Mouse (Mus musculus) hindbrain, embryonic 16.5 days (tissue): Measurements from ENCODE around the gene Ppan. TPM values are rescaled to one million over a fixed set of nuclear protein-coding genes. Genes with fewer than 3 reads are reported as not detected.

Experiments used
- ATAC-seq: fragments of 200-750 bp; cut with Nextera tagmentation; 2 replicates; pipeline ENCODE4 v1.8.0; 2017; ENCODE audit warnings: moderate TSS enrichment, moderate library complexity
- H3K27ac ChIP-seq: fragments of 300-500 bp; sonication (generic); 2 replicates; pipeline ENCODE4 v1.5.1; 2014; ENCODE audit warnings: low read depth, mild to moderate bottlenecking, control low read depth, low read length, moderate library complexity
- H3K27me3 ChIP-seq: fragments of 300-500 bp; sonication (generic); replicated peaks from 2 replicates; pipeline ENCODE4 v1.6.1; 2014; ENCODE audit warnings: low read length; ENCODE audit not compliant: control insufficient read depth, insufficient read depth
- H3K36me3 ChIP-seq: fragments of 300-500 bp; sonication (generic); 2 replicates; pipeline ENCODE4 v1.6.1; 2014; ENCODE audit warnings: mild to moderate bottlenecking, low read length, moderate library complexity, mixed read lengths; ENCODE audit not compliant: control insufficient read depth, insufficient read depth
- H3K4me1 ChIP-seq: fragments of 300-500 bp; sonication (generic); 2 replicates; pipeline ENCODE4 v1.6.1; 2014; ENCODE audit warnings: low read depth, low read length; ENCODE audit not compliant: control insufficient read depth, insufficient read depth
- H3K4me2 ChIP-seq: fragments of 300-500 bp; sonication (generic); 2 replicates; pipeline ENCODE4 v1.6.1; 2014; ENCODE audit warnings: mild to moderate bottlenecking, low read length, control low read depth, moderate library complexity
- H3K4me3 ChIP-seq: fragments of 300-500 bp; sonication (generic); 2 replicates; pipeline ENCODE4 v1.5.1; 2014; ENCODE audit warnings: mild to moderate bottlenecking, low read length, control low read depth, moderate library complexity
- H3K9ac ChIP-seq: fragments of 300-500 bp; sonication (generic); 2 replicates; pipeline ENCODE4 v1.6.1; 2014; ENCODE audit warnings: low read depth, mild to moderate bottlenecking, control low read depth, low read length, moderate library complexity
- H3K9me3 ChIP-seq: fragments of 300-500 bp; sonication (generic); 2 replicates; pipeline ENCODE4 v1.6.1; 2014; ENCODE audit warnings: mild to moderate bottlenecking, low read length, moderate library complexity; ENCODE audit not compliant: control insufficient read depth
- WGBS: fragments of 180-500 bp; shearing (Covaris S2); extraction: QIAGEN DNeasy Blood & Tissue Kit; methylation state at CpG from one replicate; pipeline ENCODE4 v1.1.7; 2014; 5-methylcytosine and 5-hydroxymethylcytosine counted together
- polyA plus RNA-seq: library from polyadenylated mRNA; unstranded; fragments of >200 nt; fragmentation: Nextera tagmentation; extraction: Ambion mirVana; gene quantifications from 2 replicates; pipeline ENCODE4 v1.2.1, GENCODE M21; 2015

Ppan gene
- polyA plus RNA-seq = 44.4 and 48.0 TPM in 2 replicates

DNA sequence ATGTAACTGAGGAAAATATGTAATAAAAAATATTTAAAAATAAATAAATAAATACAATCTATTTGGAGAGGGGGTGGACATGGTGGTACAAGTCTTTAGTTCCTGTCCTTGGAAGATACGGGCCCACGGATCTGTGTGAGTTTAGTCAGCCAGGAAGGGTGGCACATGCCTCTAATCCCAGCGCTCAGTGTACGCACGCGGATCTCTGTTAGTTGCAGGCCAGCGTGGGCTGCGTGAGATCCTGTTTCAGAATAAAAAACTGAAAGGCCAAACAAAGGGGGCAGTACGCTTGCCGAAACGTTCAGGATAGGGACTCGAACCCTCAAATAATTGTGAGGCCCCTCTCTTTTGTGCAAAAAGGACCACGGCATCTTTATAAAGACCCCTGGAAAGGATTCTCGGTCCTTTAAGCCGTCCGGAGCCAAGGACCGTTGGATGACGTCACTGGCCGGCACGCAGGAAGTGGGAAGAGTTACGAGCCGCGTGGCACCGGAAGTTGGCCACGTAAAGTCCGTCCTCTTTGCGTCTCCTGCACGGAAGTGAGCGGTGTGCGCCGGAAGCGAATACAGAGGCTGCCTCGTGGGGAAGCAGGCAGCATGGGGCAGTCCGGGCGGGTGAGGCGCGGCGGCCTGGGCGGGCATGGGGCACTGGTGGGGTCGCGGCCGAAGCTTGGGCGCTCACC is at the start of gene Ppan:
Gene Ppan, plus strand, starts transcription at position 472 of the 682 bp plus-strand sequence.
- peak within 1 kb of the TSS; percentile 75 for H3K4me2 ChIP-seq
- peak; percentile 97 for ATAC-seq
- peaks cover 28% of the 10 kb centered on the region for H3K36me3 ChIP-seq
- no peaks in the 10 kb centered on the region for H3K27me3 ChIP-seq
- peak within 1 kb of the TSS; percentile 94 for H3K4me3 ChIP-seq
- H3K9ac ChIP-seq = peak within 1 kb of the TSS; percentile 85
- peaks cover 11% of the 10 kb centered on the region for H3K4me1 ChIP-seq
- H3K27ac ChIP-seq = peak within 1 kb of the TSS; percentile 81
- H3K9me3 ChIP-seq = no peaks in the 10 kb centered on the region
- under 1% methylated on average over 40 of the region's 43 CpGs for WGBS

- Histone ChIP-seq H3K27me3 (no peaks in the 10 kb centered on the region), H3K4me3 (no peak overlapping the region), H3K9ac (no peak overlapping the region), H3K9me3 (no peaks in the 10 kb centered on the region), H3K4me1 (no peaks in the 10 kb centered on the region), H3K36me3 (no peaks in the 10 kb centered on the region), H3K27ac (no peak overlapping the region), H3K4me2 (no peak overlapping the region)
- WGBS = 48% methylated on average over 6 of the region's 6 CpGs
- ATAC-seq = no peak
These were observed 49.0 kb upstream of the Ppan start for GRCm38 (mm10) chr9:20838931-20839330.

DNA sequence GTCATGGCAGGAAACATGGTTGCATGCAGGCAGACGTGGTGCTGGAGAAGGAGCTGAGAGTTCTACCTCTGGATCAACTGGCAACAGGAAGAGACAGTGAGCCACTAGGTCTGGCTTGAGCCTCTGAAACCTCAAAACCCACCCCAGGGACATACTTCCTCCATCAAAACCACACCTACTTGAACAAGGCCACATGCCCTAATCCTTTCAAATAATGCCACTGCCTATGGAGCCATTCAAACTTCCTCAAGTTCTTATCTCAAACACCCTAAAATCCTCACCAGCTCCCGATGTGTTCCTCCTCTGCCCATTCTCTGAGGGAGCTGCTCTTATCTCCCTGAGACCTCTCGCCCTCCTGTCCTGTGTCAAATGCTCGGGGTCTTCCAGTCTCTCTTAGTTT is 45.8 kb upstream of the Ppan start:
- WGBS = 76% methylated on average over 4 of the region's 4 CpGs
- Histone ChIP-seq H3K4me2 (no peak overlapping the region), H3K27ac (no peak overlapping the region), H3K9ac (no peak overlapping the region), H3K36me3 (no peaks in the 10 kb centered on the region), H3K27me3 (no peaks in the 10 kb centered on the region), H3K9me3 (no peaks in the 10 kb centered on the region), H3K4me1 (no peaks in the 10 kb centered on the region), H3K4me3 (no peak overlapping the region)
- no peak for ATAC-seq

DNA sequence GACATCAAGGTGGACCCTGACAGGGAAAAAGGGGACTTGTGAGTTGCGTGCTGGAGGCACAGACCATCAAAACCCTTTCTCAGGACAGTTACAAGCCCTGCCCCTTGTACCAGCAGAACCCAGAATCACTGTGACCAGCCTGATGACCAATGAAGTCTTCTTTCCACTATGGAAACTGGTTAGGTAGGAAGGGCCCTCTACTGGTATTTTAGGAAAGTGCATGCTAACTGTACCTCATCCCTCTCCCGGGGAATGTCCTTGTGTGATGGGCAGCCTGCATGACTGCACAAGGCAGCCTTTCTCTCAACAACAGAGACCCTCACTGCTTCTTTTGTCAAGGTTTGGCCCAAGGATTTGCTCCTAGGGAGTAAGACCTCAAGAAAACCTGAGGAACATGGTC is 45.3 kb upstream of the Ppan start:
- no peak overlapping the region for H3K9ac ChIP-seq
- no peak overlapping the region for H3K27ac ChIP-seq
- WGBS = 13% methylated on average over 2 of the region's 2 CpGs
- 0 out of 2 replicates have a peak, but pooled peaks have one; percentile 27 for ATAC-seq
- no peaks in the 10 kb centered on the region for H3K36me3 ChIP-seq
- H3K4me1 ChIP-seq = no peaks in the 10 kb centered on the region
- H3K4me3 ChIP-seq = no peak overlapping the region
- H3K4me2 ChIP-seq = no peak overlapping the region
- no peaks in the 10 kb centered on the region for H3K27me3 ChIP-seq
- H3K9me3 ChIP-seq = no peaks in the 10 kb centered on the region

- Histone ChIP-seq H3K4me1 (no peaks in the 10 kb centered on the region), H3K4me2 (no peak overlapping the region), H3K27me3 (no peaks in the 10 kb centered on the region), H3K9me3 (no peaks in the 10 kb centered on the region), H3K27ac (no peak overlapping the region), H3K4me3 (no peak overlapping the region), H3K36me3 (no peaks in the 10 kb centered on the region), H3K9ac (no peak overlapping the region)
- WGBS = 90% methylated on average over 2 of the region's 2 CpGs
- ATAC-seq = no peak
These were observed 37.8 kb upstream of the Ppan start for GRCm38 (mm10) chr9:20850179-20850578.

GRCm38 (mm10) chr9:20857131-20857530 is 30.8 kb upstream of the Ppan start:
- no peak overlapping the region for H3K4me2 ChIP-seq
- H3K36me3 ChIP-seq = no peaks in the 10 kb centered on the region
- no peak overlapping the region for H3K4me3 ChIP-seq
- H3K4me1 ChIP-seq = no peaks in the 10 kb centered on the region
- H3K9ac ChIP-seq = no peak overlapping the region
- H3K9me3 ChIP-seq = no peaks in the 10 kb centered on the region
- WGBS = 8% methylated on average over 6 of the region's 6 CpGs
- H3K27me3 ChIP-seq = no peaks in the 10 kb centered on the region
- no peak for ATAC-seq
- no peak overlapping the region for H3K27ac ChIP-seq

- H3K4me2 ChIP-seq = no peak overlapping the region
- 52% methylated on average over 6 of the region's 6 CpGs for WGBS
- H3K9ac ChIP-seq = no peak overlapping the region
- no peaks in the 10 kb centered on the region for H3K36me3 ChIP-seq
- no peaks in the 10 kb centered on the region for H3K27me3 ChIP-seq
- no peak for ATAC-seq
- no peak overlapping the region for H3K4me3 ChIP-seq
- H3K4me1 ChIP-seq = no peaks in the 10 kb centered on the region
- no peak overlapping the region for H3K27ac ChIP-seq
- H3K9me3 ChIP-seq = no peaks in the 10 kb centered on the region
These were observed 28.0 kb upstream of the Ppan start for GRCm38 (mm10) chr9:20859926-20860325.

DNA sequence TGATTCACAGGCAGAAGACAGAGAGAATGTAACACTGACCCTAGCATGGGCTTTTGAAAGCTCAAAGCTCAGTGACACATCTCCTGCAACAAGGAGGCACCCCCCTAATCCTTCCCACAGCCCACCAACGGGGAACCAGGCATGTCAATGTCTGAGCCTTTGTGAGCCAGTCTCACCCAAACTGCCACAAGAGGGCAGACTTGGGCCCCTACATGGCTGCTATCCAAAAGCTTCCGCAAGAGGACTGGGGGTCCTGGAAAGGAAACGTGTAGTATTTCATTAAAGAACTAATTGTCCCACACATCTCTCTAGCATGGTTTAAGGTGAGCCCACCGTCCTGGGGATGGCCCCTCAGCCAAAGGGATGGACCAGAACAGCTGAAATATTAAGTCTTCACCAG is 26.2 kb upstream of the Ppan start:
- Histone ChIP-seq H3K9me3 (no peaks in the 10 kb centered on the region), H3K4me3 (no peak overlapping the region), H3K4me2 (no peak overlapping the region), H3K36me3 (no peaks in the 10 kb centered on the region), H3K27ac (no peak overlapping the region), H3K9ac (no peak overlapping the region), H3K4me1 (no peaks in the 10 kb centered on the region), H3K27me3 (no peaks in the 10 kb centered on the region)
- WGBS = 9% methylated on average over 4 of the region's 4 CpGs
- ATAC-seq = no peak

DNA sequence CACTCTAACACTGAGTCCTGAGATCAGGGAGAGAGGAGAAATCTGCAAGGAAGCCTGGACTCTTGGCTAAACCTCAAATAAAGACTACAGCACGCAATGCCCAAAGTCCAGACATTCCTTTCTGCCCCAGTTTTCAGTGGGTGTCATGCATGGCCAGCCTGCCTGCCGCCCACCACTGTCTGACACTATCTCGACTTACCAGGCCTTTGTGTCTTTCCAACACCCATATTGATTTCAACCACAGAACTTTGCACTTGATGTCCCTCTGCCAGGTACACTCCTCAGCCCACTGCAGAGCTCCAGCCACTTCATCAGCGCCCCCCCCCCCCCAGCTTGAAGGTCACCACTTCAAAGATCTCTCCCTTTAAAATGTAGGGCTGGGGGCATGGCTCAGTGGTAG is 25.8 kb upstream of the Ppan start:
- no peak overlapping the region for H3K9ac ChIP-seq
- no peak overlapping the region for H3K4me3 ChIP-seq
- no peak overlapping the region for H3K27ac ChIP-seq
- no peaks in the 10 kb centered on the region for H3K27me3 ChIP-seq
- no peaks in the 10 kb centered on the region for H3K4me1 ChIP-seq
- no peak overlapping the region for H3K4me2 ChIP-seq
- 47% methylated on average over 4 of the region's 4 CpGs for WGBS
- no peaks in the 10 kb centered on the region for H3K36me3 ChIP-seq
- H3K9me3 ChIP-seq = no peaks in the 10 kb centered on the region
- ATAC-seq = no peak
